Mouse (Mus musculus) liver, embryonic 16.5 days (tissue): ENCODE results near the gene Dagla. TPM values are rescaled to one million over a fixed set of nuclear protein-coding genes. Genes with fewer than 3 reads are reported as not detected.
A peak's percentile ranks its signal among the peaks of the same experiment; 100 is the strongest.

ENCODE experiments used
- ATAC-seq: fragments of 200-750 bp; cut with Nextera tagmentation; 2 replicates; pipeline ENCODE4 v1.8.0; 2017; ENCODE audit warnings: low read depth, mild to moderate bottlenecking, moderate number of reproducible peaks, moderate library complexity
- H3K27ac ChIP-seq: fragments of 300-500 bp; sonication (generic); 2 replicates; pipeline ENCODE4 v1.5.1; 2014; ENCODE audit warnings: mild to moderate bottlenecking, low read length
- H3K27me3 ChIP-seq: fragments of 300-500 bp; sonication (generic); 2 replicates; pipeline ENCODE4 v1.6.1; 2014; ENCODE audit warnings: low read depth, low read length, mixed read lengths; ENCODE audit not compliant: control insufficient read depth, insufficient read depth
- H3K36me3 ChIP-seq: fragments of 300-500 bp; sonication (generic); 2 replicates; pipeline ENCODE4 v1.6.1; 2014; ENCODE audit warnings: mild to moderate bottlenecking; ENCODE audit not compliant: control insufficient read depth, insufficient read depth
- H3K4me1 ChIP-seq: fragments of 300-500 bp; sonication (generic); 2 replicates; pipeline ENCODE4 v1.6.1; 2014; ENCODE audit warnings: low read depth, low read length, mixed read lengths; ENCODE audit not compliant: control insufficient read depth
- H3K4me2 ChIP-seq: fragments of 300-500 bp; sonication (generic); 2 replicates; pipeline ENCODE4 v1.6.1; 2014; ENCODE audit warnings: low read depth, low read length, mixed read lengths
- H3K4me3 ChIP-seq: fragments of 300-500 bp; sonication (generic); 2 replicates; pipeline ENCODE4 v1.5.1; 2014; ENCODE audit warnings: low read depth, mild to moderate bottlenecking, low read length
- H3K9ac ChIP-seq: fragments of 300-500 bp; sonication (generic); 2 replicates; pipeline ENCODE4 v1.6.1; 2014; ENCODE audit warnings: low read depth, low read length
- H3K9me3 ChIP-seq: fragments of 300-500 bp; sonication (generic); replicated peaks from 2 replicates; pipeline ENCODE4 v1.6.1; 2016; ENCODE audit warnings: low read length; ENCODE audit not compliant: control insufficient read depth
- WGBS: fragments of 180-500 bp; shearing (Covaris S2); extraction: QIAGEN DNeasy Blood & Tissue Kit; methylation state at CpG from one replicate; pipeline ENCODE4 v1.1.7; 2014; ENCODE audit not compliant: insufficient replicate concordance; 5-methylcytosine and 5-hydroxymethylcytosine counted together
- polyA plus RNA-seq: library from polyadenylated mRNA; unstranded; fragments of >200 nt; fragmentation: Nextera tagmentation; extraction: Ambion mirVana; gene quantifications from 2 replicates; pipeline ENCODE4 v1.2.1, GENCODE M21; 2015

Gene Dagla
- polyA plus RNA-seq, 1 experiment from 2014 or later = 0.32 TPM

DNA sequence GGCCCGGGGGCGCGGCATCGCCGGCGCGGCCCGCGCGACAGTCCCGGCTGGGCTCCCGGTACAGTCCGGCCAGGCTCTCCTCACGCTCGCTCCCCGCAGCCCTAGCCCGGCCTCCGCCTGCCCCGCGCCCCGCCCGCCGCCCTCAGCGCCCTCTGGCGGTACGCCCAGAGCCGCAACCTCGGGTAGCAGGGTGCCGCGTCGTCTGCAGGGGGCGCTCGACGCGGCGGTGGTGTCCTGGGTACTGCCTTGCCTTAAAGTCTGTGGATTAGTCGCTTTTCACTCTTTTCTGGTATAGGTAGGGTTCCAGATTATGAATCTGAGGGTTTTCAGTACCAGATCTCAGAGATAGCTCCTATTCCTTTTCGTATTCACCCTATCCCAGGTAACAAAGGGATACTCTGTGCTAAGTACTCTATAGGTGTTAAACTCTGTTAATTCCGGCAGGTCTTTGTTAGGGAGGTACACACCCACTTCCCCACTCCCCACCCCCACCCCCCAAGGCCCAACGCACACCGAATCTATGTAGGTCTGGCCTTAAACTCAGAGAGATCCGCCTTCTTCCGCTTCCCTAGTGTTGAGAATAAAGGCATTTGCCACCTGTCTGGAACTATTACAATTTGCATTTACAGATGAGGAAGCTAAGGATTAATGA lies 63.9 kb downstream of the Dagla start, which contains the start of gene Myrf:
Gene Myrf (minus strand): TSS at position 95 of the 652 bp plus-strand sequence.
- H3K9me3 ChIP-seq = no peaks in the 10 kb centered on the region
- peak within 1 kb of the TSS; percentile 71 for H3K4me2 ChIP-seq
- H3K27ac ChIP-seq = 0 out of 2 replicates have a peak within 1 kb of the TSS, but pooled peaks have one; percentile 4
- H3K9ac ChIP-seq = peak within 1 kb of the TSS; percentile 58
- ATAC-seq = peak; percentile 79
- H3K4me1 ChIP-seq = peaks cover 14% of the 10 kb centered on the region
- H3K36me3 ChIP-seq = no peaks in the 10 kb centered on the region
- peak within 1 kb of the TSS; percentile 62 for H3K4me3 ChIP-seq
- WGBS = 7% methylated on average over 43 of the region's 43 CpGs
- peaks cover 5% of the 10 kb centered on the region; the same call in 1 of the 2 replicates for H3K27me3 ChIP-seq

DNA sequence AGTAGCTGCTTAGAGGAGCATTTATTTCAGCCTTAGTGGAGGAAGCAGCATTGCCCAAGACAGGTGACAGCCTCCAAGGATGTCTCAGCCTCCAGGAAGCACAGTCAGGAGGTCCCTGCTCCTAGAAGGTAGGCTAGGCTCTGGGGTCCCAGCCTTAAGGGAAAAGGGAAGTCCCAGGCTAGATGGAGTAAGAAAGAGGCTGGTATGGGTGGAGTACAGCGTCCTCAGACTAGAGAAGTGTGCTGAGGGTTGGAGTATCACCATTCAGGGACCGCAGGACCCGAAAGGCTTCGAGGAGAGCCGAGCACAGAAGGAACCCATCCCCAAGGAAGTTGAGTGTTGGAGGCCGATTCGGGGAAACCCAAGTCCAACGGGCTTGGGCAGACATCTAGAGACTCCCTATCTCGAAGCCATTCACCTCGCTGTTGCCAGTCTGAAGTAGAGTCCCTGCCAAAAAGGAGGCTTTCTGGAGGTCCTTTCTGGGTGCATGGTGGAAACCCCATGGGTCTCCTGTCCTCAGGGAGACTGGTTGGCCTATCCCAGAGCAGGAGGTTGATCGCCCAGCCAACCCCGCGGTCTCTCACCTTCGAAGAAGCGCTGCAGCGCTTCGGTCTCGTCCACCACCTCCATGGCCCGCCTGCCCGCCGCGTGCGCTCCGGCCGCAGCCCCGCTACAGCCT lies 64.6 kb downstream of the Dagla start:
- H3K9ac ChIP-seq = peak overlapping the region; percentile 58
- peaks cover 5% of the 10 kb centered on the region; the same call in 1 of the 2 replicates for H3K27me3 ChIP-seq
- no peak for ATAC-seq
- H3K9me3 ChIP-seq = no peaks in the 10 kb centered on the region
- peaks cover 19% of the 10 kb centered on the region for H3K4me1 ChIP-seq
- 1% methylated on average over 21 of the region's 26 CpGs for WGBS
- H3K36me3 ChIP-seq = no peaks in the 10 kb centered on the region
- H3K4me2 ChIP-seq = peak overlapping the region; percentile 71
- peak overlapping the region; percentile 62 for H3K4me3 ChIP-seq
- no peak overlapping the region for H3K27ac ChIP-seq

DNA sequence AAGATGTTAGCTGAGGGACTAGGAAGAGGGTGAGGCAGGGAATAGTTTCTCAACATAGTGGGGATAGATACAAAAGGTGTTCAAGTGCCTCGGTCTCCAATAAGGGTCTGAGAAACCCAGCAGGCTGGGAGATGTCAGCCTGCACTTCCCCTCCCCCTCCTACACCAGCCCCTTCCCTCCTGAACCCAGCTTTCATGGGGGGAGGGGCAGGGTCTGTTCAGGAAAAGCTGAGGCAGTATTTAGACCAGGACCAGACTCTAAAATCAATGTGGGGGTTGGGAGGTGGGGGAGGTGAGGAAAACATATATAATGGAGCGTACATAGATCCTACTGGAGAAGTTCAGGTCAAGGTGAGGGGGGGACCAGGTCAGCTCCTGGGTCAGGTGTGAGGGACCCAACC lies 65.3 kb downstream of the Dagla start:
- 41% methylated on average over 2 of the region's 2 CpGs for WGBS
- Histone ChIP-seq H3K36me3 (no peaks in the 10 kb centered on the region), H3K9ac (no peak overlapping the region), H3K4me1 (peaks cover 20% of the 10 kb centered on the region), H3K4me2 (peak overlapping the region; percentile 71), H3K27me3 (peaks cover 5% of the 10 kb centered on the region; the same call in 1 of the 2 replicates), H3K9me3 (no peaks in the 10 kb centered on the region), H3K27ac (0 out of 2 replicates have a peak overlapping the region, but pooled peaks have one; percentile 4), H3K4me3 (peak overlapping the region; percentile 62)
- no peak for ATAC-seq

DNA sequence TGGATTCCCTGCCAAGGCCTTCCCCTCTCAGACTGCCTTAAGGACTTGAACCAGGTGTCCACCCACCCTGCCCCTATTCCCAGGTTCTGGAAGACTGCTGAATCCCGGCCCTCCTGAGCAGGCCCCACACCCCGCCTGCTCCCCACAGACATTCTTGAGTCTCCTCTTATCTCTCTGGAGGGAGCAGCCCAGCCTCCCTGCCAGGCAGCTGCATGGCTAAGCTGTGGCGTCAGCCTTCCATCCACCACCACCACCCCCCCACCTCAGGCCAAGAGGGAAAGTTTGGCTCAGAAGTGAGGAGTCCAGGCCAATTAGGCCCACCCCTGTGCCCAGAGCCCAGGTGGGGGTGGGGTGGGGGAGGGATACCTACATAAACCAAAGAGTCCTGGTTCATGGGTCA lies 66.2 kb downstream of the Dagla start:
- Histone ChIP-seq H3K4me2 (peak overlapping the region; percentile 71; the same call in 1 of the 2 replicates), H3K4me1 (peaks cover 20% of the 10 kb centered on the region), H3K9me3 (no peaks in the 10 kb centered on the region), H3K27ac (no peak overlapping the region), H3K9ac (no peak overlapping the region), H3K36me3 (no peaks in the 10 kb centered on the region), H3K27me3 (peaks cover 5% of the 10 kb centered on the region; the same call in 1 of the 2 replicates), H3K4me3 (no peak overlapping the region)
- ATAC-seq = no peak
- 14% methylated on average over 3 of the region's 3 CpGs for WGBS

DNA sequence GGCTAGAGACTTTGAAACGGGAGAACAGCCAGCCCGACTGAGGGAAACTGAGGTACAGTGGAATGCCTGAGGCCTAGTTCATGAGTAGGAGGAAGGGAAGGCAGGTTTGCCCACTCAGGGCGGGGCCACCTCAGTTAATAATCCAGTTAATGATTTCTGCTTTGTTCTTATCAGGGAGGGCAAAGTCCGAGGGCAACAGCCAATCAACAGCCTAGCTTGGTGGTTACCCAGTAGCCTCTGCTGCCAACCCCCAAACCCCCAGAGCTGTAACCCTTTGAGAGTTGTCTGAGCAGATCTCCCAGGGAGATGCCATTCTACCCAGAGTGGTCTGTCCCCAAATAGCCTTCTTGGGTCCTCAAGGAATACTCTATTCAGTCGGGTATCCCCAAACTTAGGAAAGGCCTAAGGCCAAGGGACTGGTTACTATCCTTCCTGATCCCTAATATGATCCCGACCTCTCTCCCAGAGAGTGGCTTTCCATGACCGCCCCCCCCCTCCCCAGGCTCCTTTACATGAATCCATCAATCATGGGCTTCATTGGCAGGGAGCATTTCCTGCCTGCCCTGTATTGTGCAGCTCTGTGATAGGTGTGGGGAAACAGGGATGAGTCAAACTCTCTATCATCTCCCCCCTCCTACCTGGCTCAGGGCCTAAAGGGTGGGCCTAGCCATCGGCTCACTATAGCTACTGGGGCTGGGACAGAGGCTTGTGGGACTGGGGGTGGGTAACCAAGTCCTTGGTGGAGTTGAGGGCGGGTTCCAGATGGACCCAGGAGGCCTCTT lies 68.7 kb downstream of the Dagla start:
- Histone ChIP-seq H3K9me3 (no peaks in the 10 kb centered on the region), H3K36me3 (no peaks in the 10 kb centered on the region), H3K9ac (no peak overlapping the region), H3K4me3 (no peak overlapping the region), H3K27ac (peak overlapping the region; percentile 65), H3K4me1 (peaks cover 20% of the 10 kb centered on the region), H3K4me2 (no peak overlapping the region), H3K27me3 (peaks cover 5% of the 10 kb centered on the region; the same call in 1 of the 2 replicates)
- peak; percentile 67 for ATAC-seq
- 44% methylated on average over 9 of the region's 9 CpGs for WGBS

DNA sequence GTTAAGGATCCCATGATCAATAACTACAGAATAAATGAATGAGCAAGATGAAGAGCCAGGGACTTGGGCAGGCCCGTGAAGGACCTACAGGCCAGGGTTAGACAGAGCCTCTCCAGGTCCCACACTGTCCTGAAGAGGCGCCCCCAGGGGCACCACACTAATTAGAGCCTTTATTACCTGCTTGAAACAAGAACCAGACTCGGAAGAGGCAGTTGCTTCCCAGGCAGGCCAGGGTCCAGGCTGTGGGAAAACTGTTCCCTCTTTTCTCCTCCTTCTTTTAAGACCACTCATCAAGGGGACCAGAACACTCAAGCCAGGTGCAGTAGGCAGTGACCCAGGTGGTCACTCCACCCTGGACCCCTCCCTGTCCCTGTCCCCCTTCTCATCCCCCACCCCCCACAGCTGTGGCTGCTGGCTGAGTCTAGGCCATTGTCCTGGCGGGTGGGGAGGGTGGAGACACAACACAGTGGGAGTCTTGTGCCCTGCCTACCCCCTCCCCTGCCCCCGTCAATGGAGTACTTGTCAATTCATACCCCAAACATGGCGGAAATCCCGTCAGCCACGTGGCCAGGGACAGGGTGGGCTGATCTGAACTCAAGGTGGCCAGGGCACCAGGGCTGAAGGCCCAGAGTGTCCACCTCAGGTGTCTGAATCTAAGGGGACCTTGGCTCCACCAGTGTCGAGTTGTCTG lies 72.2 kb downstream of the Dagla start:
- Histone ChIP-seq H3K27ac (no peak overlapping the region), H3K9me3 (no peaks in the 10 kb centered on the region), H3K4me3 (no peak overlapping the region), H3K4me2 (no peak overlapping the region), H3K9ac (no peak overlapping the region), H3K4me1 (peaks cover 8% of the 10 kb centered on the region), H3K36me3 (no peaks in the 10 kb centered on the region), H3K27me3 (no peaks in the 10 kb centered on the region)
- WGBS = 51% methylated on average over 9 of the region's 9 CpGs
- ATAC-seq = no peak

DNA sequence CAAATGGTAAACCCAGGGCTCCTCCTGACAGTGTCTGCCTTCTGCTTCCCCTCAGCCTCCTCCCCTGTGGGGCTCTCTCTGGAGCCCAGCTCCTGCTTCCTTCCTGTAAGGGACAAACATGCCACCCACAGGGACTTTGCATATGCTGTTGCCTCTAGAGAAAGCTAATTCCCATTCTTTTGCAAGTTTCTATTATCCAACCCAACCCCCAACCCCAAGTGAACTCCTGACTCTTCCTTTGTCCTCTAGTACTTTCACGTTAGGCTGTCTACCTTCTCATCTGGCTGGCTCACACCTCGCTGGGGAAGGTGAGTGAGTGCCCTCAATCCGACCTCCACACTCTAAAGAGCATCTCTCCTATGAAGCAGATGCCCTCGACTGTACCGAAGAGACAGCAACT lies 72.8 kb downstream of the Dagla start:
- ATAC-seq = no peak

DNA sequence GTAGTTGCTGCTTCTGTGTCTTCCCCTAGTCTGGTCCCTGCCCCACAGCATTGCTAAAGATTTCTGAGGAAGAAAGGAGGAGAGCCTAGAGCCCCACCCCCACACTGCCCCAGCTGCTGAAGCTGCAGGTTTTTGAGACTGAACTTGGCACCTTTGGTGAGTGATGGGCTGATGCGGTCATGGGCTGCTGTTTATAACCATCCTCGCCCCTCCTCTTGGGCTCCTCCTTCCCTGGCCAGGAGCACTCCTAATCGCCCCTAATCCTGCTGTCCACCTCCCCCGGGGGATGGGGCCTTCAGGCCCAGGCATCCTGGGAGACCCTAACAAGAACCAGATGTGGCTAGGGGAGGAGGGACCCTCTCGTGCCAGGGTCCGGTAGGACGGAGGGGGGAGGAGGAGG lies 73.7 kb downstream of the Dagla start:
- no peak overlapping the region for H3K9ac ChIP-seq
- H3K27ac ChIP-seq = no peak overlapping the region
- ATAC-seq = no peak

More for the DNA sequence above, 72.8 kb downstream of the Dagla start:
- Histone ChIP-seq H3K9me3 (no peaks in the 10 kb centered on the region), H3K4me3 (no peak overlapping the region), H3K9ac (no peak overlapping the region), H3K36me3 (no peaks in the 10 kb centered on the region), H3K4me1 (peaks cover 8% of the 10 kb centered on the region), H3K27me3 (no peaks in the 10 kb centered on the region), H3K27ac (no peak overlapping the region), H3K4me2 (no peak overlapping the region)
- 31% methylated on average over 5 of the region's 5 CpGs for WGBS

More for the DNA sequence above, 73.7 kb downstream of the Dagla start:
- Histone ChIP-seq H3K4me2 (no peak overlapping the region), H3K9me3 (no peaks in the 10 kb centered on the region), H3K27me3 (no peaks in the 10 kb centered on the region), H3K36me3 (no peaks in the 10 kb centered on the region), H3K4me1 (peaks cover 6% of the 10 kb centered on the region), H3K4me3 (no peak overlapping the region)
- WGBS = 32% methylated on average over 7 of the region's 7 CpGs
